Mouse (Mus musculus) CD8-positive naive resting alpha-beta T cell, adult 2 months (primary cell): ENCODE results near the gene Cux1.

Source experiments
- DNase-seq, 2 experiments: peaks; one replicate each; pipeline ENCODE4 v3.0.0; 2022; ENCODE audit warnings: low read depth in 2 of 2, low spot score in 2 of 2

The Cux1 gene

DNA sequence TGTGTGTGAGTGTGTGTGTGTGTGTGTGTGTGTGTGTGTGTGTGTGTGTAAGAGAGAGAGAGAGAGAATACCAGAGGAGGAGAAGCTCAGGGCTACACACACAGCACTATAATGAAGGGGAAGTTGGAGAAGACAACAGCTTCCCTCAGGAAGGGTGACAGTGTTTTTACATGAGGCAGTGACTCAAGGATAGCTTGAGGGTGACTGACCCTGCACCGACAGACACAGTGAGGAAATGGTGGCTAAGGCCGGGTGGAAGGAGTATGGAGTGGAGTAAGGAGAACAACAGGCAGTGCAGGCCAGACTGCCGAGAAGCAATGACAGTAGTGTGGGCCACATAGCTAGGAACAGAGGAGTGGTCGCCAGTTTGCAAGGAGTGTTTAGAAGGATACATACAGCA lies 137.6 kb downstream of the Cux1 start:
- no peak for DNase-seq

DNA sequence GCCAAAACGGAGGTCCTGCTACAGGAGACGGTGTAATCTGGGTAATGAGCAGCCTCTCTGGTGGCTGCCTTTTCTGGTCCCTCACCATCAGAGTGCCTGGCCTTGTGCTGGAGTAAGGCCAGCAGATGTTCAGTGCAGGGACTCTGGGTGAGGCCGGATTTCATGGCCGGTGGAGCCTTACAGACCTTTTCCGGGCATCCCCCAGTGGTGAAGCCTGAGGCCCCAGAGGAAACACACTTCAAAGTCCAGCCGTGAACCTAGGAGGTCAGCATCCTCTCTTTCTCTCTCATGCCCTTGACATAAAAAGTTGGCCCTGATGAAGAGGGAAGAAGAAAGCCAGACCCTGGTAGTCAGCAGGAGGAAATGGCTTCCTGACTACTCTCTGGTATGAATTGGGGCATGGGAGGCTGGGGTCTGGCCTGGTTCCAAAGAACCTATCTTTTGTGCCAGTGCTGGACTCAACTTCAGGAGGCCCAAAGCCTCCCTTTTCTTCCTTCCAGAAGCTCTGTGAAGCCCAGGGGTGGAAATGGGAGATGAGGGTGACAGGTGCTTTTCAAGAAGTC lies 138.7 kb downstream of the Cux1 start:
- no peak for DNase-seq

GRCm38 (mm10) chr5:136427772-136428497 lies 139.4 kb downstream of the Cux1 start:
- DNase-seq, result no peak

GRCm38 (mm10) chr5:136427121-136427771 lies 140.0 kb downstream of the Cux1 start:
- no peak for DNase-seq

GRCm38 (mm10) chr5:136422948-136423347 lies 144.3 kb downstream of the Cux1 start:
- no peak for DNase-seq

DNA sequence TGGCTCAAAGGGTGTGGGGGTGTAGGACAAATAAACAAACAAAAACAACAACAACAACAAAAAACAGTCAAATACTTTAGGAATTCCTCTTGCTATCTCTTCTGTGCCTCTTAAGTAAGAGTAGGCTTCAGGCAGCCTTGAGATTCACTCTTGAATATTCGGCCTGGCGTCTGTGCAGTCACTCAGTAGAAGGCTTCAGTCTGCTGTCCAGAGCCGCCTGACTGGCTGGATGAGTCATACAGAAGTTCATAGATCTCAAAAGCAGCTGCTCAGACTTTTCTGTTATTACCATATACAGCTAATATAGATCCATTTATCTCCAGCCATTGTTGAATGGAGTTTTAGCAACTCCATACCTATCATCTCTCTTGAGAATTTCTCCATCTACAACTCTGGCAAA lies 145.4 kb downstream of the Cux1 start:
- DNase-seq, result no peak

- DNase-seq, result no peak
Measured at GRCm38 (mm10) chr5:136421316-136421715, 146.0 kb downstream of the Cux1 start.

GRCm38 (mm10) chr5:136420342-136420741 lies 146.9 kb downstream of the Cux1 start:
- no peak for DNase-seq

- DNase-seq, result no peak
Measured at GRCm38 (mm10) chr5:136417891-136418290, 149.4 kb downstream of the Cux1 start.

- no peak for DNase-seq
Measured at GRCm38 (mm10) chr5:136414479-136414878, 152.8 kb downstream of the Cux1 start.

DNA sequence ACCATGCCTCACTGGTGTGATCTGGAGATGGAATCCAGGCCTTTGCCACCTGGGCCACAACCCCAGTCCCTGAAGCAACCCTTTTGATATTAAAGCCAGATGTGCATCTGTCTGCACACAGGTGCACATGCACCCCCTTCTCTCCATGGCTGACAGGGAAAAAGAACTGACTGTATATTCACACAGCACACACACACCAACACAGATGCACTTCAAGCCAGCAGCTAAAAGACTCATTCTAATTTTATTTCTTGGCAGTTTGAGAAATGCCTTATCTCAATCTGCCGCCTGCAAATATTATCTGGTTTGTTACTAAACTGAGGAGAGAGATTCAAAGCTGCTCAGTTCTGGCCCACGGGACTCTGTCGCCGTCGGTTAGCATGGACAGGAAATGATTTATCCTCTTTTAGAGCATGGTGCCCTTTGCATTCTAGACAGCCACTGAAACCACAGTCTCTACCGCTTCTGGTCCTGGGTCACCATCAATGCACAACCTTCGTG lies 156.6 kb downstream of the Cux1 start:
- DNase-seq, result no peak

GRCm38 (mm10) chr5:136406357-136406756 lies 160.9 kb downstream of the Cux1 start:
- no peak for DNase-seq

DNA sequence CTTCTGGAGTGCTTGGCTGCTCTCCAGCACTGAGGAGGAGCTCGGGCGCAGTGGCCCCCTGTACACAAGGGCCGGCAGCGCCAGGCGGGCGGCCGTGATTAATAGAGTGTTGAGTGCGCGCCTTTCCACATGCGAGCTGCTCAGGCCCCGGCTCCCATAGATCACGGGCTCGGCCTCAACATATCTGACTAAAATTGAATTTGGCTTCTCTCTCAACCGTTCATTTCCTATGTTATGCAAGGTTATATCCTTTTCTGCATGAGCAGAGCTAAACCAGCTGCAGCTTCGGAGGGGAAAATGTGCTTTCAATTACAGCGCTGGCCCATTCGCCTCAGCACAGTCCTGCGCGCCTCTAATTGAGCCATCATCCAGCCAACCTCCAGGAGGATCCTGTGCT lies 163.7 kb downstream of the Cux1 start:
- DNase-seq, result no peak

DNA sequence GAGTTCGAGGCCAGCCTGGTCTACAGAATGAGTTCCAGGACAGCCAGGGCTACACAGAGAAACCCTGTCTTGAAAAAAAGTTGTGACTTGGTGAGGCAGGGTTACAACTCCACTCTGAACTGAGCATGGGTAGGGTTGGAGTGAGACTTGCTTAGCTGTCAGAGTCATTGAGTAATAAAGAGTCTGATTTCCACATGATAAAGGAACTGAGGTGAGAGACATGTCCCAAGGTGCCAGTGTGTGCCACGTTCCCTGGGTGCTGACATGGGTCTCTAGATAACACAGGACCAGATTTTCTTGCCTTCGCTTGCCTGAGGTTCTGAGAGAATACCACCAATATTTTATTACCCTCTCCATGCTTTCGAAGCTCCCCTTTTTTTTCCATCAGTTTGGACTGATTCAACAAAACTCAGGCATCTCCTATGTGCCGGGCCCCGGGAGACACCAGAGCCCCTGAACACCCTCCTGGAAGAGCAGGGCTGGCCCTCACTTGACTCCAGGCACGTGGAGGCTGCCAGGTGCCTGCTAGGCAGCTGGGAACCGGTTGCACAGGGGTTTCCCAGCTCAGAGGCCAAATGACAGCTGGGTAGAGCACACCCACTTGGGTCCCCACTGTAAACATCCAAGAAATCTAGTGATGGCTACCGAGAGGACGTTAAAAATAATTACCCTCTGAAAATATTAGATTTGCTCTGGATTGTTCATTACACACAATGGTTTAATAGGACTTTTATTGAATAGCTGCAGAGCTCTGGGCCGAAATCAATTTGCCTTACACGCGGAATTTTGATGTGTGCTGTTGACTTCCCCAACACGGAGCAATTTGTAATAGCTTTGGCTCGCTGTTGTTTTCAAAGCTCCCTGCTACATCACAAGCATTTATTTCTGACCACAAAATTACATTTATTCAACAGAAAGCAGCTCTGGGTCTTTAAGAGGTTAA lies 164.4 kb downstream of the Cux1 start:
- DNase-seq, result no peak

DNA sequence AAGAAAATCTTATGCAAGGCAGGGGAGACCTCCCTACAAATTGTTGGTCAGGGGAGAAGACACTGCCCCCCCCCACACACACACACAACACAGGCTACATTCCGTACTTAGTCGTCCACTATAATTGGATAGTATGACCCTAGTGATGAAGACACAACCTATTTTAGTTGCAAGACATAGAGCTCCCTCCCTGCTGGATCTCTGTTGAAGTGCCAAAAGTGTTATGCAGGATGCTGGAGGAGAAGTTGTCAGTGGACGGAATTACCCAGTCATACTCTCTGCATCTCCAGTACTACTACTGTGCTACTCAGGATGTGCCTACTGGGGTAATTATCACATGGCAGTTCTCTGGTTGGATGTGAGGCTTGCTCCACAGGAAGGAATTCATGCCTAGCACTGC lies 168.6 kb downstream of the Cux1 start:
- no peak for DNase-seq

DNA sequence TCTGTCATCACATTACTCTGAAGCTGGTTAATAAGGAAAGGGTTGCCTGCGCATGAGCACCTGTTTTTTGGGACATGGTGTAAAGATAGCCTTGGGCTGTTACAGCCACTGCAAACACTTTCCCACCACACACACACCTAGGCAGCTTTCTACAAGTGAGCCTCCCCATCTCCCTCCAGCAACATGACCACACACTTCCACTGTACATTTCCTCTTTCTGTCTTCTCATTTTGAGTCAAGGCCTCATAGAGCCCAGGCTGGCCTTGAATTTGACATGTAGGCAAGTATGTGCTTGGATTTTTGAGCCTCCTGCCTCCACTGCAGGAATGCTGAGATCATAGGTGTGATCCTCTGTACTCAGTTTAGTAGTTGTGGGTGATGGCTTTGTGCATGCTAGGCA lies 170.6 kb downstream of the Cux1 start:
- no peak for DNase-seq

DNA sequence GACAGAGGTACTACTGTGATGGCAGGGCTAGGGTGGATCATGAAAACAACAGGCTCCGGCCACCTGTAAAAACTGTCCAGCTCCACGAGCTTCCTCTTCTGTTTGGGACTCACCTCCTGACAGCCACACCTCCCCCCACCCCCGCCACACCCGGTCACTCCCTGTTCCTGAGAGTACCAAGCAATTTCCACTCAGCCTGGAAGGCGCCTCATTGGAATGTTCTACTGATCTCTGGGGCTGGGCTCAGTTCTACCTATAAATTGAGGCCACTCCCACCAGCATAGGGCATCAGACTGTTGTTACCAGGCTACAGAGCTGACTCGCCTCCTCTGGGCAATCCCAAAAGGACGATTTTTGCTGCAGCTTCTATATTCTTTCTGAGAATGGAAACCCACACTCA lies 171.0 kb downstream of the Cux1 start:
- DNase-seq, result no peak

- DNase-seq, result no peak
Measured at GRCm38 (mm10) chr5:136395600-136396195, 171.6 kb downstream of the Cux1 start.

DNA sequence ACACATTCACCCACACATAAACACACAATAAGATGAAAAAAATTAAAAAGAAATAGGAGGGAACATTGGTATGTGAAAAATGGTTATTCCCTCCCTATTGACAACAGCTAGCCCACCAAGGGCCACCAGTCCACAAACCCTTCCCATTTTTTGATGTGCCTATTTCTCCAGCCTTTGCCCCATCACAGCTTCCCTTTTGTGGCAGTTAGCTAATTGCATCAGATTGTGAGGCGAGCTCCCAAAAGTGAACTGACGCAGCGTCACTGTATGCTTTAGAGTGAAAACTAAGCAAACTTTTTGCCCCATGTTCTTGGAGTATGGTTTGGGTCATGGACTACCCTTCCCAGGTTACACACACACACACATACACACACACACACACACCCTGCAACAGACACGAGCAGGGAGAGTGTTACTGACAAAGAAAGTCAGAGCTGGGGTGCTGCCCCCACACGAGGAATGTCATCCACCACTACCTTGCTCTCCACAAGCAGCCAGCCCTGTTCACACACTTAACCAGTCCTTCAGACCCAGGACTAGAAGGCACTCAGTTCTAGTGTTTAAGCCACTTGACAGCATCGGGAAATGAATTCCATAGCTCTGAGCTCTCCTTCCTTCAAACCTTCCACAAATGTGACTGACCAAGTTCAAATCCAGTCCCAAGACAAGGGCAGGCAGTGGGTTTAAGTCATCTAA lies 172.6 kb downstream of the Cux1 start:
- DNase-seq, result no peak

GRCm38 (mm10) chr5:136393621-136394020 lies 173.7 kb downstream of the Cux1 start:
- DNase-seq, result no peak
